Mouse (Mus musculus): ENCODE measurements around the gene Kcnj14.

The Kcnj14 gene

DNA sequence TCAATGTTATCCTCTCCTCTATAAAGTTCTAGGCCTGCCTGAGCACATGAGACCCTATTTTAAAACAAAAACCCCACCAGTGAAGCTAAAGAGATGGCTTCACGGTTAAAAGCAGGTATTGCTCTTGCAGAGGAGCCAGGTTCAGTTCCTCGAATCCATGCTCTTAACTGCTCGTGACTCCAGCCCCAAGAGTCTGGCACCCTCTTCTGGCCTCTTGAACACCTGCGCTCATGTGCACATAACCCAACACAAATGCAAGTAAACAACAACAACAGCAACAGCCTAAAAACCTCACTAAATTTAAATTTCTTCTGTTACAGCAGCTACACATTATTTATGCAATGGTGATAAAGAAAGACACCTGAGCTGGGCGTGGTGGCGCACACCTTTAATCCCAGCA lies 57.1 kb downstream of the Kcnj14 start:
- DNase-seq (ENCODE audit: extremely low spot score, low read depth, low spot score) = no peak

DNA sequence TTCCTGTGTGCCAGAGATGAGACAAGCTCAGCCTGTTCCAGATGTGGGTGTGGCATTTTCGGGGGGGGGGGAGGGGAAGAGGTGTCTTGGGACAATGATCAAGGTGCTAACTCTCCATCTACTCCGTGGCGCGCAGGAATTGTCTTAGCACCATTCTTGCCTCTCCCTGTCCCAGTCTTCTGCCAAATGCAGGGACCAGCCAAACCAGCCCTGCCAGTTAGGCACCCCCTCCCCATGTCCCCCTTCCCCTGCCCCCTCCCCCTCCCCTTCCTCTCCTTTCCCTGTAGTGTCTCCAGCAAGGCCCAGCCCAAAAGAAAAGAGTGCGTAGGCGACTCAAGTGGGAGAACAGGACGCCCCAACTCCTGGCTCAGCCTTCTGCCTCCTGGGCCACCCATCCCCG lies 57.8 kb downstream of the Kcnj14 start:
- DNase-seq (ENCODE audit: extremely low spot score, low read depth, low spot score) = no peak
